Mouse (Mus musculus): ENCODE results near the gene Gm5426.

DNA sequence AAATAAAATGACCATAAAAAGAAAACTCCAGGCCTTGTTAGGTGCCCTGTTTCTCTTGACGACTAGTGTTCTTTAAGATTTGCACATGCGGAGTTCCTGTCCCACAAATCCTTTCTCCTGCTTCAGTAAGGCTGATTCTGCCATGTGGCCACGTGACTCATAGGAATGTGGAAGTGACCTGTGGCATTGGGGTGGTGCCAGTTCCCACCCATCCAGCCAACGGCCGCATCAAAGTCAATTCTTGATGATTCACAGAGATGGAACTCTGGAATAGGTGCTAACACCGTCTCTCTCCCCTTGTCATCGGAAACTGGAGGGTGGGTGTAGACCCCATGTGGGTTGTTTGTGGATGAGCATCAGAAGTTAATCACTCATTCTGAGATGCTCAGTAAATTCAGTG is 39.7 kb upstream of the Gm5426 start:
- TF ChIP-seq CTCF (IDR thresholded peaks at IDR 0.05; ENCODE audit: low read depth, low read length) (no peak), EP300 (IDR thresholded peaks at IDR 0.05; ENCODE audit: insufficient read depth, low read depth, low read length) (no peak), POLR2A (IDR thresholded peaks at IDR 0.05; ENCODE audit: insufficient read depth, low read length) (no peak)
